Mouse (Mus musculus): ENCODE results near the gene Vmn1r194. TPM values are rescaled to one million over a fixed set of nuclear protein-coding genes. Genes with fewer than 3 reads are reported as not detected.
"Not testable (repeated sequence)": the region's sequence is repeated elsewhere in the genome, so short reads cannot be mapped to it uniquely, and the experiment has no call there.

The Vmn1r194 gene
- polyA plus RNA-seq (2015; fragmentation: Nextera tagmentation; extraction: Ambion mirVana): not detected in 2 replicates

DNA sequence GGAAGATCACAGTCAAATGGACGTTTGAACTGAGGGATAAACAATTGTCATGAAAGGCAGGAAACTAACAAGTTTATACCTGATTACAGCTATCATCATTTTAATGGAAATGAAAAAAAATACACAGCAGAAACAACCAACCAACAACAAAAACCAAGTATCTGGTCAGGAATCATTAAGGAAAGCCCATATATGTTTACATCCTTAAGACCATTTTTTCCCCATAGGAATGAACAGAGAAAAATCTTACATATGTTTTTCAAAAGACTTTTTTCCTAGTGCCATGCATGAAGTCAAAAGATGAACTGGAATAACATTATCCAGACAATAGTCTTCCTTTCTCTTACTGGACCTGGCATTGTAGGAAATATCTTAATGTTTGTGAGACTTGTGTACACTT, at the start of gene Vmn1r194:
Gene Vmn1r194 (plus strand): TSS at position 301 of the 400 bp plus-strand sequence.
- ATAC-seq: no peak
- no peak within 1 kb of the TSS for H3K27ac ChIP-seq (ENCODE audit: low read depth)
- no peaks in the 10 kb centered on the region for H3K27me3 ChIP-seq (ENCODE audit: insufficient read depth, low read length)
- WGBS (ENCODE audit: insufficient replicate concordance): 33% methylated on average over 1 of the region's 1 CpGs
- no peaks in the 10 kb centered on the region for H3K4me1 ChIP-seq (ENCODE audit: insufficient read depth)
- TF ChIP-seq CTCF (IDR thresholded peaks at IDR 0.05; ENCODE audit: low read depth): no peak
- TF ChIP-seq EP300 (IDR thresholded peaks at IDR 0.05; ENCODE audit: low read depth): no peak
- H3K9me3 ChIP-seq (ENCODE audit: low read length): no peaks in the 10 kb centered on the region
- H3K4me3 ChIP-seq (ENCODE audit: low read depth, low read length): no peak within 1 kb of the TSS
- no peak within 1 kb of the TSS for H3K4me2 ChIP-seq (ENCODE audit: low read depth, low read length)
- DNase-seq: no peak
- H3K9ac ChIP-seq (replicated peaks): no peak within 1 kb of the TSS
- no peaks in the 10 kb centered on the region for H3K36me3 ChIP-seq (replicated peaks; ENCODE audit: insufficient read depth, low read length)

DNA sequence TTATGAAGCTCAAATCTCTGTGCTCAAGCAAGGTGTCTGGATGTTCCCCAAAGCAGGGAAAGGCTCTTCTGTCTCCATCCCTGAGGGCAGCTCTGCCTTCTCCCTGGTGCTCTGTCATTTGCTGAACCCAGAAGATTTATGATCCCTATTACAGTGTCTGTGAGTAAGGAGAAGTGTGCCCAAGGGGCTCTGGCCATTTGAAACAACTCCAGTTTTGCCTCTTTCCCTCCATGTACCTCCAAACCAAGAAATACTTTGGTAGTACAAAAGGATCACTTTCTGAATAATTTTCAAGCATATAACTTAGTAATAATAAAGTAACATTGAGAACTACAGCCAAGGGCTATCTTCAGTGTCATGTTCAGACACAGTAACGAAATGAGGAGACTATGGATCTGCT, 21.0 kb upstream of the Vmn1r194 start, which contains the start of gene Vmn1r193:
Gene Vmn1r193 (minus strand): TSS at position 101 of the 400 bp plus-strand sequence.
- H3K4me3 ChIP-seq (ENCODE audit: low read depth, low read length); H3K27ac ChIP-seq (ENCODE audit: low read depth); H3K36me3 ChIP-seq (replicated peaks; ENCODE audit: insufficient read depth, low read length); H3K9me3 ChIP-seq (ENCODE audit: low read length); ATAC-seq; H3K9ac ChIP-seq (replicated peaks); H3K4me1 ChIP-seq (ENCODE audit: insufficient read depth); DNase-seq; H3K27me3 ChIP-seq (ENCODE audit: insufficient read depth, low read length); H3K4me2 ChIP-seq (ENCODE audit: low read depth, low read length): not testable (repeated sequence)
- whole genome bisulfite sequencing (ENCODE audit: insufficient replicate concordance): 58% methylated on average over 1 of the region's 1 CpGs

DNA sequence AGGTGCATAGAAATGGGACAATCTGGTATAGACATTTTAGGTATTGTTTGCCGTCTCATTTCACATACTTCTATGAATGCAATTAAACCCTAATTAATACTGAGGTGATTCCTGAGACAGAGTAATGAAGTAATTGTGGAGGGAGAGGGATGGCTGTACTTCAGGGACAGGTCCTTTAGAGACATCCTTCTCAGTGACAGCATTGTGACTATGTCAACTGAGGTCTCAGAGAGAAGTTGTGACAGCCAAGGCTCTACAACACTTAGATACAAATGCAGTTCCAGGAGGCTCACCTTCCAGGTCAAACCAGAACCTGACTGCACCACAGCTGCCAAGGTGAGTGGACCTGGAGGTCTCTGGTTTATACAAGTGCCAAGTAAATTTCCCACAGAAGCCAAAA, 26.2 kb downstream of the Vmn1r194 start, which contains the start of gene Vmn1r195:
Gene Vmn1r195 (plus strand): TSS at position 301 of the 400 bp plus-strand sequence.
- not testable (repeated sequence) for DNase-seq; H3K4me3 ChIP-seq (ENCODE audit: low read depth, low read length); H3K4me1 ChIP-seq (ENCODE audit: insufficient read depth); H3K27ac ChIP-seq (ENCODE audit: low read depth); H3K9ac ChIP-seq (replicated peaks); H3K36me3 ChIP-seq (replicated peaks; ENCODE audit: insufficient read depth, low read length); H3K27me3 ChIP-seq (ENCODE audit: insufficient read depth, low read length); H3K9me3 ChIP-seq (ENCODE audit: low read length); ATAC-seq; H3K4me2 ChIP-seq (ENCODE audit: low read depth, low read length)
- 69% methylated on average over 1 of the region's 1 CpGs for WGBS (ENCODE audit: insufficient replicate concordance)

DNA sequence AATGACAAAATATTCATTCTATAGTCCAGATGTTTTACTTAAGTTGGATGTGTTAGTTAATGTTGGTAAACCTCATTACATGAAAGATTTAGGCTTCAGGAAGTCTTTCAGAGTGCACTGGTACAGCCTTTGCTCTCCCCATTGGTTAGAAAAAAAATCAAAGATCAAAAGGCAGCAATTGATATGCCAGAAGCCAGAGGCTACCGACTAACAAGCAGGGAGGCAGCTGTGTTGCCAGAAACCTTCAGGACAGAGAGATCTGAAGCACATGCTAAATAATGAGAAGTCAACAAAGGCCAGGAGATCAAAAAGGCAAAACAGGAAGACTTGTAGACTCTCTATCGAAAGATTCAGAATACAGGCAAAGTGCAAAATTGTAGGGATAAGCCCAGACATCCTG, 27.7 kb downstream of the Vmn1r194 start:
- H3K36me3 ChIP-seq (replicated peaks; ENCODE audit: insufficient read depth, low read length): no peaks in the 10 kb centered on the region
- 36% methylated on average over 2 of the region's 2 CpGs for WGBS (ENCODE audit: insufficient replicate concordance)
- H3K27ac ChIP-seq (ENCODE audit: low read depth): no peak overlapping the region
- no peaks in the 10 kb centered on the region for H3K9me3 ChIP-seq (ENCODE audit: low read length)
- H3K4me3 ChIP-seq (ENCODE audit: low read depth, low read length): no peak overlapping the region
- H3K9ac ChIP-seq (replicated peaks): no peak overlapping the region
- DNase-seq (no peak), ATAC-seq (no peak)
- H3K4me1 ChIP-seq (ENCODE audit: insufficient read depth): no peaks in the 10 kb centered on the region
- no peak for TF ChIP-seq EP300 (IDR thresholded peaks at IDR 0.05; ENCODE audit: low read depth)
- no peak for TF ChIP-seq CTCF (IDR thresholded peaks at IDR 0.05; ENCODE audit: low read depth)
- H3K4me2 ChIP-seq (ENCODE audit: low read depth, low read length): no peak overlapping the region
- H3K27me3 ChIP-seq (ENCODE audit: insufficient read depth, low read length): no peaks in the 10 kb centered on the region

DNA sequence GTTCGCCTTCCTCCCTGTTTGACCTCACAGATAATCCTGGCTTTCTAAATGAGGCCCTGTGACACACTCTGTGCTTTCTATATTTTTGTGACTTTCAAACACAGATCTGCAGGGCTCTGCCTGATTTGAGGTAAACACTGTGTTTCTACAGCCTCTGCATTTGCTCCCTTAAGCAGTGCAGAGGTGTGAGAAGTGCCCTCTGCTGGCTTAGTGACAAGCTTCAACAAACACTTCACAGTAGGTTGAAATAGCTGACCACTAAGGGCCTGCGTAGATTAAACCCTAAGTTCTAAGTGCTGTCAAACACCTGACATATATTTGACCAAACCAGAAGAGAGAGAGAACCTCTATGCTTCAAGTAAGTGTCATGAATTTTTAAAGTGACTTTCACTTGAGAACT, 40.6 kb downstream of the Vmn1r194 start:
- H3K36me3 ChIP-seq (replicated peaks; ENCODE audit: insufficient read depth, low read length): no peaks in the 10 kb centered on the region
- H3K27ac ChIP-seq (ENCODE audit: low read depth): no peak overlapping the region
- H3K27me3 ChIP-seq (ENCODE audit: insufficient read depth, low read length): no peaks in the 10 kb centered on the region
- no peak overlapping the region for H3K4me2 ChIP-seq (ENCODE audit: low read depth, low read length)
- no peaks in the 10 kb centered on the region for H3K9me3 ChIP-seq (ENCODE audit: low read length)
- WGBS (ENCODE audit: insufficient replicate concordance): 57% methylated on average over 2 of the region's 2 CpGs
- TF ChIP-seq CTCF (IDR thresholded peaks at IDR 0.05; ENCODE audit: low read depth) (no peak), EP300 (IDR thresholded peaks at IDR 0.05; ENCODE audit: low read depth) (no peak)
- H3K4me1 ChIP-seq (ENCODE audit: insufficient read depth): no peaks in the 10 kb centered on the region
- no peak for ATAC-seq
- H3K4me3 ChIP-seq (ENCODE audit: low read depth, low read length): no peak overlapping the region
- H3K9ac ChIP-seq (replicated peaks): no peak overlapping the region
- no peak for DNase-seq

DNA sequence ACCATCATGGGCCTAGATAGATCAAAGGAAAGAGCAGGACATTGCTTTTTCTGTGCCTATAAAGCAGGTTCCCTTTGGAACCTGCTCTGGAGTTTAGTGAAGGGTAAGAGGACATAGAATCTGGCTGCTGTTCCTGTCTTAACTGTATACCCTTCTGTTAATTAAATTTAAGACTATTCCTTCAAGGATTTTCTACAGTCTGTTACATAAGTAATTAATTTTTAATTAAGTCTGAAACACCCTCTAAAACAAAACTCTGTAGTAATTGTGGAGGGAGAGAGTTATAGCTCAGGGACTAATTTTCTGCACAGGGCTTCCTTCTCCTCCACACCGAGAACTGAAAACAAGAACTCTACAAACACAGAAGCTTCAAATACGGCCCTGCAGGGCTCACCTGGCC, 45.6 kb downstream of the Vmn1r194 start, which contains the start of gene Vmn1r196:
Gene Vmn1r196 (plus strand): TSS at position 301 of the 400 bp plus-strand sequence.
- H3K27me3 ChIP-seq (ENCODE audit: insufficient read depth, low read length): no peaks in the 10 kb centered on the region
- H3K4me3 ChIP-seq (ENCODE audit: low read depth, low read length): no peak within 1 kb of the TSS
- no peak for DNase-seq
- WGBS (ENCODE audit: insufficient replicate concordance): 64% methylated on average over 2 of the region's 2 CpGs
- H3K27ac ChIP-seq (ENCODE audit: low read depth): no peak within 1 kb of the TSS
- TF ChIP-seq CTCF (IDR thresholded peaks at IDR 0.05; ENCODE audit: low read depth): no peak
- ATAC-seq: no peak
- no peaks in the 10 kb centered on the region for H3K36me3 ChIP-seq (replicated peaks; ENCODE audit: insufficient read depth, low read length)
- no peak within 1 kb of the TSS for H3K9ac ChIP-seq (replicated peaks)
- H3K4me1 ChIP-seq (ENCODE audit: insufficient read depth): no peaks in the 10 kb centered on the region
- H3K4me2 ChIP-seq (ENCODE audit: low read depth, low read length): no peak within 1 kb of the TSS
- no peaks in the 10 kb centered on the region for H3K9me3 ChIP-seq (ENCODE audit: low read length)

Small RNA genes lying within 50 kb of the gene (microRNA-seq; reads per million reads assigned to microRNA genes)
- gene Gm23282: not detected
- not detected for gene Gm25084

Other genes starting within 250 kb of the Vmn1r194 start
- gene Prss16, start 234.5 kb upstream of the Vmn1r194 start, polyA plus RNA-seq (2015; fragmentation: Nextera tagmentation; extraction: Ambion mirVana): 0.92 and 1.1 TPM in 2 replicates
- gene Hist1h2ah, start 208.6 kb upstream of the Vmn1r194 start, polyA plus RNA-seq (2015; fragmentation: Nextera tagmentation; extraction: Ambion mirVana): 8.6 and 9.9 TPM in 2 replicates
- gene Hist1h2bk, start 208.3 kb upstream of the Vmn1r194 start, polyA plus RNA-seq (2015; fragmentation: Nextera tagmentation; extraction: Ambion mirVana): 1.7 and 2.2 TPM in 2 replicates
- gene Hist1h4i, start 202.9 kb upstream of the Vmn1r194 start, polyA plus RNA-seq (2015; fragmentation: Nextera tagmentation; extraction: Ambion mirVana): 18.0 and 18.3 TPM in 2 replicates
- gene Hist1h2ag, start 201.3 kb upstream of the Vmn1r194 start, polyA plus RNA-seq (2015; fragmentation: Nextera tagmentation; extraction: Ambion mirVana): 7.4 and 9.4 TPM in 2 replicates
- gene Hist1h2bj, start 201.0 kb upstream of the Vmn1r194 start, polyA plus RNA-seq (2015; fragmentation: Nextera tagmentation; extraction: Ambion mirVana): 5.1 and 5.3 TPM in 2 replicates
- gene Vmn1r188, start 159.8 kb upstream of the Vmn1r194 start, polyA plus RNA-seq (2015; fragmentation: Nextera tagmentation; extraction: Ambion mirVana): not detected in 2 replicates
- not detected in 2 replicates for gene Vmn1r189, start 138.4 kb upstream of the Vmn1r194 start, polyA plus RNA-seq (2015; fragmentation: Nextera tagmentation; extraction: Ambion mirVana)
- gene Vmn1r191, start 60.2 kb upstream of the Vmn1r194 start, polyA plus RNA-seq (2015; fragmentation: Nextera tagmentation; extraction: Ambion mirVana): not detected in 2 replicates
- gene Vmn1r192, start 53.1 kb upstream of the Vmn1r194 start, polyA plus RNA-seq (2015; fragmentation: Nextera tagmentation; extraction: Ambion mirVana): not detected in 2 replicates
- gene Vmn1r193, start 21.1 kb upstream of the Vmn1r194 start, polyA plus RNA-seq (2015; fragmentation: Nextera tagmentation; extraction: Ambion mirVana): not detected in 2 replicates
- gene Vmn1r195, start 26.3 kb downstream of the Vmn1r194 start, polyA plus RNA-seq (2015; fragmentation: Nextera tagmentation; extraction: Ambion mirVana): not detected in 2 replicates
- not detected in 2 replicates for gene Vmn1r196, start 45.7 kb downstream of the Vmn1r194 start, polyA plus RNA-seq (2015; fragmentation: Nextera tagmentation; extraction: Ambion mirVana)
- not detected in 2 replicates for gene Vmn1r197, start 80.4 kb downstream of the Vmn1r194 start, polyA plus RNA-seq (2015; fragmentation: Nextera tagmentation; extraction: Ambion mirVana)
- not detected in 2 replicates for gene Vmn1r198, start 106.1 kb downstream of the Vmn1r194 start, polyA plus RNA-seq (2015; fragmentation: Nextera tagmentation; extraction: Ambion mirVana)
- not detected in 2 replicates for gene Vmn1r199, start 135.6 kb downstream of the Vmn1r194 start, polyA plus RNA-seq (2015; fragmentation: Nextera tagmentation; extraction: Ambion mirVana)
- gene Vmn1r200, start 146.2 kb downstream of the Vmn1r194 start, polyA plus RNA-seq (2015; fragmentation: Nextera tagmentation; extraction: Ambion mirVana): not detected in 2 replicates
- not detected in 2 replicates for gene Vmn1r201, start 227.7 kb downstream of the Vmn1r194 start, polyA plus RNA-seq (2015; fragmentation: Nextera tagmentation; extraction: Ambion mirVana)

Measured in liver, postnatal 0 days (tissue).